Mouse (Mus musculus): Measurements from ENCODE around the gene Kitl. TPM values are rescaled to one million over a fixed set of nuclear protein-coding genes. Genes with fewer than 3 reads are reported as not detected.

Gene Kitl
- polyA plus RNA-seq, 1 experiment: 2.6 TPM

DNA sequence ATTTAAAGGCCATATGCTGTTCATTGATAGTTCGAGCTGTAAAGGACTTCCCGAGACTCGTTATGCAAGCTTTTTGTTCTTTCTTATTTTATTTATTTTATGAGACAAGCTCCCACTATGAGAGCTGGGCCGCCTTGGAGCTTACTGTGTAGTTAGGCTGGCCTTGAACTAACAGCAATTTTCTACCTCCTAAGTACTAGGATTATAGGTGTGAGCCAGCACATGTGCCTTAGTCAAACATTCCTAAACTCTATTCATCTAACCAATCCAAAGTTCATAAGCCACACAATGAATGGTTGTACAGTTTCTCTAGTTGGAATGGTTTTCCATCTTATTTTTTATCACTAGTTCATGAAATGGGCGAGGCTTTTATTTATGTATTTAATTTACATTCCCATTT is 28.3 kb downstream of the Kitl start:
- H3K4me1 ChIP-seq (ENCODE audit: control insufficient read depth, insufficient read depth, low read length): no peaks in the 10 kb centered on the region; the same call in 1 of the 2 replicates
- TF ChIP-seq CTCF (IDR thresholded peaks at IDR 0.05; ENCODE audit: low read depth, low read length): no peak
- TF ChIP-seq POLR2A (IDR thresholded peaks at IDR 0.05; ENCODE audit: borderline replicate concordance, low read depth, low read length): no peak
- no peak overlapping the region for H3K27ac ChIP-seq (ENCODE audit: insufficient read depth, low read depth, low read length)
- H3K4me3 ChIP-seq (ENCODE audit: insufficient read depth, low read length): no peak overlapping the region

DNA sequence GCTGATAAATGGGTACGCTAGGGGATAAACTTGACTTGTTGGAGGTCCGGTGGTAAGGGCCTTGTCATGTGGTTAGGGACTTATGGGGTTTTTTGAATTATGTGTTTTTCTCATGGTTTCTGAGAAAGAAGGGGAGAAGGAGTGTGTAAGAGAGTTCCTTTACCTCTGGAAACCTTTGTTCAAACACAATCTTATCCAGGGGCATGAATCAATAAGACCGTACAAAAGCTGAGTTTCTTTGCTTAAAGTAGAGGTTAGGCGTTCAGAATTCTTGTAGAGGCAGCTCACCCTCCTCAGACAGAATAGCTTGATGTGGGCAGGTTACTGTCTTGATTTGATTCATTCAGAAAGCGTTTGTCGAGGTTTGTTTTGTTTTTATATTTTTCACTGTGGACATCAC is 28.7 kb downstream of the Kitl start:
- Histone ChIP-seq H3K27ac (ENCODE audit: insufficient read depth, low read depth, low read length) (no peak overlapping the region), H3K4me1 (ENCODE audit: control insufficient read depth, insufficient read depth, low read length) (no peaks in the 10 kb centered on the region; the same call in 1 of the 2 replicates), H3K4me3 (ENCODE audit: insufficient read depth, low read length) (no peak overlapping the region)
- TF ChIP-seq CTCF (IDR thresholded peaks at IDR 0.05; ENCODE audit: low read depth, low read length) (no peak), POLR2A (IDR thresholded peaks at IDR 0.05; ENCODE audit: borderline replicate concordance, low read depth, low read length) (no peak)

DNA sequence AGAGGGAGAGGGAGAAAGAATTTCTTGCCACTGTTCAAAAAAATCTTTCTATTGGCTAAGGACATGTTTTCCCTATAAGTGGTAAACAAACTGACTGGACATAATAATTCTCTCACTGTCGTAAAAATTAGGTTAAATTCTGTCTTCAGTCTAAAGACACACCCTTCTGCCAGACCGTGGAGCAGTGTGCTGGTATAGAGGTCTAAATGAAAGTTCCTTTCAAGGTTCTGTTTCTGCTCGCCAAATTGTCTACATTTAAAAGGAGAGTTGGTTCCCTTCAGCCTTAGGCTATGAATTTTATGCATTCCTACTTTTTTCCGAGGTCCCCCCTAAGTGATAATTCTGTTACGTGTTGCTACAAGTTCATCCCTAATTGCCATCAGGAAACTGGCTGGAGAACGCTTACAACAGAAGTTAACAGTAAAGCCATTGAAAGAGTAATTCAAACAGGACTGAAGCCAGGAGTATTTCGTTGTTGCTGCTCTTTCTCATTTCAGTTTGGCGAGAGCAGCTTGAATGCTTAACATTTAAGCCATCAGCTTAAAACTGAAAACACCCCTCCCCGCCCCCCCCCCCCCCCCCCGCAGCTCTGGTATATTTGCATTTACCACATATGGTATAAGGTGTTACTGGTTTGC is 35.8 kb downstream of the Kitl start:
- Histone ChIP-seq H3K4me1 (ENCODE audit: control insufficient read depth, insufficient read depth, low read length) (peaks cover 32% of the 10 kb centered on the region), H3K27ac (ENCODE audit: insufficient read depth, low read depth, low read length) (no peak overlapping the region), H3K4me3 (ENCODE audit: insufficient read depth, low read length) (no peak overlapping the region)
- TF ChIP-seq CTCF (IDR thresholded peaks at IDR 0.05; ENCODE audit: low read depth, low read length): no peak
- no peak for TF ChIP-seq POLR2A (IDR thresholded peaks at IDR 0.05; ENCODE audit: borderline replicate concordance, low read depth, low read length)

DNA sequence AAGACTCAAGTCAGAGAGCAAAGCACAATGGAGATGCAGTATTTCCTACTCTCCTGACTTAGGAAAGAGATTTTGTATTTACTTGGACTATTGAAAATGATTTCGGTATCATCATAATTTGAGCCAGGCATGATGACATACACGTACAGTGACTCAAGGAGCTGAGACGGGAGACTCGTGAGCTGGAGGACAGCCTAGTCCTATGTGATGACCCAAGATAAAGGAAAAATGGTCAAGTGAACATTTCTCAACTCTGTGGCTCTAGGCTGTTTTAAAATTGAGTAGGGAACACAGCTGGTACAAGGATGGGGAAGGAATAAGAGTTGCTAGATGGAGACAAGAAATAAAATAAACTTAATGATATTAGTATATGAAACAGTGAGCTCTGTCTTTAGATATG is 37.0 kb downstream of the Kitl start:
- Histone ChIP-seq H3K4me1 (ENCODE audit: control insufficient read depth, insufficient read depth, low read length) (peaks cover 36% of the 10 kb centered on the region), H3K4me3 (ENCODE audit: insufficient read depth, low read length) (no peak overlapping the region), H3K27ac (ENCODE audit: insufficient read depth, low read depth, low read length) (peak overlapping the region; percentile 38)
- no peak for TF ChIP-seq POLR2A (IDR thresholded peaks at IDR 0.05; ENCODE audit: borderline replicate concordance, low read depth, low read length)
- TF ChIP-seq CTCF (IDR thresholded peaks at IDR 0.05; ENCODE audit: low read depth, low read length): no peak

DNA sequence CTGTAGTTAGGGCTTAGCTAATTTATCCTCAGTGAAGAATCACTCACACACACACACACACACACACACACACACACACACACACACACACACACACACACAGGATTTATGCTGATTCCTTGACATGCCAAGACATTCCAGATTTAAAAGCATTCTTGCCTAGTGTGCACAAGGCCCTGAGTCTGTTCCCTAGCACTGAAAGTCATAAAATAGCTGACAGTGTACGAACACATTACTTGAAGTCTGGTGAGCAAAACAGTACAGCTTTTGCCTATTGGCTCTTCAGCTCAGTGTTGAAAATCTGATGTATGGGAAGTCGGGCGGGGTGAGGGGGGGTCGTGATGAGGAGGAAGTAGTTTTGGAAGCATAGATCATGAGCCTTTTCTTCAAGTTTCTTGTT is 37.5 kb downstream of the Kitl start:
- H3K4me3 ChIP-seq (ENCODE audit: insufficient read depth, low read length): no peak overlapping the region
- TF ChIP-seq CTCF (IDR thresholded peaks at IDR 0.05; ENCODE audit: low read depth, low read length) (no peak), POLR2A (IDR thresholded peaks at IDR 0.05; ENCODE audit: borderline replicate concordance, low read depth, low read length) (no peak)
- peak overlapping the region; percentile 38 for H3K27ac ChIP-seq (ENCODE audit: insufficient read depth, low read depth, low read length)
- H3K4me1 ChIP-seq (ENCODE audit: control insufficient read depth, insufficient read depth, low read length): peaks cover 39% of the 10 kb centered on the region

DNA sequence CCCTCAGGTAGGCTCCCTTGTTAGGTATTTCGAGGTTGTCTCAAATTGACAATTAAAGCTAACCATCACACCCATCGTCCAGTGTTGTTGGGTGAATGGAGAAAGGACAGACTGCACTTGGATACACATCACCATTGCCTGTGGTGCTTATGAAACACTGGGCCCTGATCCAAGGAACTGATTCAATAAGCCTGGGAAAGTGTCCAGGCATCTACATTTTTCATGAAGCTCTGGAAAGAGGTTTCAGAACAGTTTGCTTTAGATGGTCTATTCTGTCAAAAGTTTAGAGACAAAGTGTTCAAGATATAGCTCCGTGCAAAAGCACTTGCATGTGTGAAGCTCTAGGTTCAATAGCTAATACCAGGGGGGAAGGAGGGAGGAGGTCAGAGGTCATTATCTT is 38.6 kb downstream of the Kitl start:
- TF ChIP-seq CTCF (IDR thresholded peaks at IDR 0.05; ENCODE audit: low read depth, low read length) (no peak), POLR2A (IDR thresholded peaks at IDR 0.05; ENCODE audit: borderline replicate concordance, low read depth, low read length) (no peak)
- Histone ChIP-seq H3K4me3 (ENCODE audit: insufficient read depth, low read length) (no peak overlapping the region), H3K27ac (ENCODE audit: insufficient read depth, low read depth, low read length) (no peak overlapping the region), H3K4me1 (ENCODE audit: control insufficient read depth, insufficient read depth, low read length) (peaks cover 42% of the 10 kb centered on the region)

DNA sequence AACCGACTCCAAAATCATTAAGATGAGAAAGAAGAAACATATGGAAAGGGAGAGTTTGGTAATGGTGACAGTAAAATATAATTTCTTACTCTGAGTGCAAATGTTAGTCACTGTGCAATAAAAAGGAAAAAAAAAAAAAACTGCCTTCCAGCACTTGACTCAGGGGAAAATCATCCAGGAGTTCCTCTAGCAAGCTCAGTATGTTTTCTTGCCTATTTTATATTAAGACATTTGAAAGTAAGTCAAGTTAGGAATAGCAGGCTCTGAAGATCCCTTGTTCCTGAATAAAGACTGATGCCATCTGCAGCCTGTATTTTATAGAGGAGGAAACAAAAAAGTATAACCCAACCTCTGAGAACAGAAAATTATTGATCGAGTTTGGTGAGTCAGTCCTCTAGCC is 39.7 kb downstream of the Kitl start:
- Histone ChIP-seq H3K4me3 (ENCODE audit: insufficient read depth, low read length) (no peak overlapping the region), H3K27ac (ENCODE audit: insufficient read depth, low read depth, low read length) (no peak overlapping the region), H3K4me1 (ENCODE audit: control insufficient read depth, insufficient read depth, low read length) (peaks cover 49% of the 10 kb centered on the region)
- TF ChIP-seq CTCF (IDR thresholded peaks at IDR 0.05; ENCODE audit: low read depth, low read length): no peak
- no peak for TF ChIP-seq POLR2A (IDR thresholded peaks at IDR 0.05; ENCODE audit: borderline replicate concordance, low read depth, low read length)

DNA sequence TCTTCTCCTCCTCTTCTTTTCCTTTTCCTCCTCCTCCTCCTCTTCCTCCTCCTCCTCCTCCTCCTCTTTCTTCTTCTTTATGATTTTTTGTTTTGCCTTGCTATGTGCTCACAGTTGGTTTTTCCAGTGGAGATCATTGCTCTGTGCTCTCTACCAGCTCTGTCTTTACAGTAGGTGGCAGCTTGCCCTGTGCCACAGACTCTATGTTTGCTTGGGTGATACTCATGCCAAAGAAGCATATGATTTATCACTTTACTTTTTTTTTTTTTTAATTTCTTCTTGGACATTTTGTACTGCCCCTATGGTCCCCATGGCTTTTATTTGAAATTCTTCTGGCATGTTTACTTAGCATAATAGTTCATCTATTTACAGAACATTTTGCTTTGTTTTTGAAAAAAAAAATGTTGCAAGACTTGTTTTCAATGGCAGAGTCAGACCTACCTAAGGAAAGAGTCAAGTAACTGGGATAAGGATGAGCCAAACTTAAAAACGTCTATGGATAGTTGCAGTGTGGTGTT is 41.7 kb downstream of the Kitl start:
- H3K27ac ChIP-seq (ENCODE audit: insufficient read depth, low read depth, low read length): no peak overlapping the region
- H3K4me3 ChIP-seq (ENCODE audit: insufficient read depth, low read length): no peak overlapping the region
- peaks cover 51% of the 10 kb centered on the region for H3K4me1 ChIP-seq (ENCODE audit: control insufficient read depth, insufficient read depth, low read length)
- TF ChIP-seq POLR2A (IDR thresholded peaks at IDR 0.05; ENCODE audit: borderline replicate concordance, low read depth, low read length): no peak
- TF ChIP-seq CTCF (IDR thresholded peaks at IDR 0.05; ENCODE audit: low read depth, low read length): no peak

DNA sequence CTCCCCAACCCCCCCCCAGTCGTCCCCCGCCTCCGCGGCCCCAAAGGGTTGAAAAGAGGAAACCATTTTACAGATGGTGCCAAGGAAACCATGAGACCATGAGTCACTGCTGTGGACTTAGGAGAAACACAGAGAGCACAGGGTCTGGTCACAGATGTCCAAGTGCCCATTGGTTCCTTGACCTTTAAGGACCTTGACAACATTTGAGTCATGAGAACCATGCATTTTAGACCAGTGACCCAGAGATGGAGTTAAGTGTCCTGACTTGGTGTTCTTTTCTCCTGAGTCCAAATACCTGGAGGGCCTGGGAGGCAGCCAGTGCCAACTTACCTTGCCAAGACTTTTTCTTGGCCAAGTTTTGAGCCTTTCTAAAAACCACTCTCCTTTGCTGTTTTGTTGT is 43.9 kb downstream of the Kitl start:
- Histone ChIP-seq H3K4me1 (ENCODE audit: control insufficient read depth, insufficient read depth, low read length) (peaks cover 34% of the 10 kb centered on the region), H3K27ac (ENCODE audit: insufficient read depth, low read depth, low read length) (peak overlapping the region; percentile 64), H3K4me3 (ENCODE audit: insufficient read depth, low read length) (no peak overlapping the region)
- TF ChIP-seq CTCF (IDR thresholded peaks at IDR 0.05; ENCODE audit: low read depth, low read length) (no peak), POLR2A (IDR thresholded peaks at IDR 0.05; ENCODE audit: borderline replicate concordance, low read depth, low read length) (no peak)

DNA sequence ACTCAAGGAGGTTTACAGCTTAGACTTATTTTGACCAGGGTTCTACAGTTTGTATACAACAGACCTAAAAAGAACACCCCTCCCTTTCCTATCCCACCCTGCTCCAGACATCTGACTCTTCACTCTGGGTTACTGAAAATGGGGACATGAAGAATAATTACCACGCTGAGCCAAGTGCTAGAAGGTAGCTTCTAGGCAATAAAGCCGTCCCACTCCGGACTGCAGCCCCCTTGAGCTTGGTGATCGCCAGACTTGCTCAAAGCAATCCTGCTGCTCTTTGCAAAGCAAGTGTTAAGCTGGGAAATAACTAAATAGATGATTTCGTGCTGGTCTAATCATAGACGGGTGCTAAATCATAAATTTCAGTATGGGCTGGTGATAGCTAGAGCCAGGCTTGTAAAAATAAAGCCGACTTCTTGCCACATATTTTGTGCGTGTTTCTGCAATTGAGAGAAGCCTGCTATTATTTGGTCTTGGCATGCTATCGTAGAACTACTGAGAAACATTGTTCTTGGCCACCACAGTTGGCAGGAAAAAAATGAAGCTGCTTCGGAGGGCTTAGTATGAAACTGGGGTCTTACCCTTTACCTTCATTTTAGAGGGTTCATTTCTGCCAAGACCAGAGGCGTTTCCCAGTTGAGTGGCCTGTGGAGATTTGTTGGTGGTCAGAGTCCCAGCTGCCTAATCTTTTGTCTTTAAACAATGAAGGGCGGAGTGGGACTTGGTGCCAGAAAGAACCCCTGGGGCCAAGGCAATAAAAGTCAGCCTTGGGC is 50.3 kb downstream of the Kitl start:
- H3K27ac ChIP-seq (ENCODE audit: insufficient read depth, low read depth, low read length): no peak overlapping the region
- peaks cover 6% of the 10 kb centered on the region for H3K4me1 ChIP-seq (ENCODE audit: control insufficient read depth, insufficient read depth, low read length)
- H3K4me3 ChIP-seq (ENCODE audit: insufficient read depth, low read length): no peak overlapping the region
- TF ChIP-seq POLR2A (IDR thresholded peaks at IDR 0.05; ENCODE audit: borderline replicate concordance, low read depth, low read length): no peak
- TF ChIP-seq CTCF (IDR thresholded peaks at IDR 0.05; ENCODE audit: low read depth, low read length): no peak
